Mouse (Mus musculus) neural tube, embryonic 13.5 days (tissue): ENCODE measurements at regions not wholly inside any gene's neighbourhood (a gene's known extent, or its start where the extent isn't known, plus 50 kb on each side); places are given as distances from the start of the nearest gene placed in this dataset.

Experiments used
- ATAC-seq: fragments of 200-750 bp; cut with Nextera tagmentation; 2 replicates; pipeline ENCODE4 v1.8.0; 2017; ENCODE audit warnings: low read depth, mild to moderate bottlenecking, moderate TSS enrichment, moderate library complexity
- H3K27ac ChIP-seq: fragments of 300-500 bp; sonication (generic); replicated peaks from 2 replicates; pipeline ENCODE4 v1.5.1; 2015; ENCODE audit warnings: moderate library complexity, mild to moderate bottlenecking, inconsistent platforms
- H3K27me3 ChIP-seq: fragments of 300-500 bp; sonication (generic); 2 replicates; pipeline ENCODE4 v1.6.1; 2015; ENCODE audit warnings: mild to moderate bottlenecking, inconsistent platforms
- H3K36me3 ChIP-seq: fragments of 300-500 bp; sonication (generic); 2 replicates; pipeline ENCODE4 v1.6.1; 2015; ENCODE audit warnings: mild to moderate bottlenecking, inconsistent platforms
- H3K4me1 ChIP-seq: fragments of 300-500 bp; sonication (generic); replicated peaks from 2 replicates; pipeline ENCODE4 v1.6.1; 2015; ENCODE audit warnings: inconsistent platforms
- H3K4me2 ChIP-seq: fragments of 300-500 bp; sonication (generic); 2 replicates; pipeline ENCODE4 v1.6.1; 2015; ENCODE audit warnings: inconsistent platforms, mild to moderate bottlenecking, moderate library complexity
- H3K4me3 ChIP-seq: fragments of 300-500 bp; sonication (generic); 2 replicates; pipeline ENCODE4 v1.5.1; 2015; ENCODE audit warnings: mild to moderate bottlenecking, inconsistent platforms
- H3K9ac ChIP-seq: fragments of 300-500 bp; sonication (generic); 2 replicates; pipeline ENCODE4 v1.6.1; 2015; ENCODE audit warnings: moderate library complexity, mild to moderate bottlenecking, inconsistent platforms
- H3K9me3 ChIP-seq: fragments of 300-500 bp; sonication (generic); 2 replicates; pipeline ENCODE4 v1.6.1; 2016; ENCODE audit warnings: inconsistent platforms
- WGBS: fragments of 180-500 bp; shearing (Covaris S2); methylation state at CpG from one replicate; pipeline ENCODE4 v1.1.7; 2015; 5-methylcytosine and 5-hydroxymethylcytosine counted together

GRCm38 (mm10) chr15:69483096-69483495, 2982.4 kb upstream of the Lrrc6 start:
- Histone ChIP-seq H3K4me2 (no peak overlapping the region), H3K27me3 (no peaks in the 10 kb centered on the region), H3K9ac (no peak overlapping the region), H3K36me3 (no peaks in the 10 kb centered on the region), H3K9me3 (no peaks in the 10 kb centered on the region), H3K27ac (no peak overlapping the region), H3K4me1 (no peaks in the 10 kb centered on the region; the same call in 1 of the 2 replicates), H3K4me3 (no peak overlapping the region)
- no peak for ATAC-seq
- WGBS, result 86% methylated on average over 2 of the region's 2 CpGs

GRCm38 (mm10) chr15:69481087-69481486, 2980.4 kb upstream of the Lrrc6 start:
- Histone ChIP-seq H3K4me3 (no peak overlapping the region), H3K9me3 (no peaks in the 10 kb centered on the region), H3K27me3 (no peaks in the 10 kb centered on the region), H3K4me2 (no peak overlapping the region), H3K9ac (no peak overlapping the region), H3K36me3 (no peaks in the 10 kb centered on the region), H3K27ac (no peak overlapping the region), H3K4me1 (no peaks in the 10 kb centered on the region; the same call in 1 of the 2 replicates)
- WGBS, result 65% methylated on average over 3 of the region's 3 CpGs
- no peak for ATAC-seq

- ATAC-seq, result no peak
- no peak overlapping the region for H3K27ac ChIP-seq
- no peak overlapping the region for H3K4me3 ChIP-seq
- WGBS, result 91% methylated on average over 3 of the region's 3 CpGs
- no peak overlapping the region for H3K4me2 ChIP-seq
- H3K27me3 ChIP-seq, result no peaks in the 10 kb centered on the region
- H3K4me1 ChIP-seq, result no peaks in the 10 kb centered on the region
- no peak overlapping the region for H3K9ac ChIP-seq
- no peaks in the 10 kb centered on the region for H3K36me3 ChIP-seq
- no peaks in the 10 kb centered on the region for H3K9me3 ChIP-seq
Observed at GRCm38 (mm10) chr15:69477050-69477449, 2976.3 kb upstream of the Lrrc6 start.

GRCm38 (mm10) chr15:69469566-69469965, 2968.9 kb upstream of the Lrrc6 start:
- ATAC-seq, result no peak
- Histone ChIP-seq H3K4me3 (no peak overlapping the region), H3K4me1 (no peaks in the 10 kb centered on the region)

GRCm38 (mm10) chr15:69460581-69461194, 2960.0 kb upstream of the Lrrc6 start:
- Histone ChIP-seq H3K27ac (no peak overlapping the region), H3K36me3 (no peaks in the 10 kb centered on the region), H3K4me3 (no peak overlapping the region), H3K4me2 (no peak overlapping the region), H3K27me3 (no peaks in the 10 kb centered on the region), H3K4me1 (no peaks in the 10 kb centered on the region), H3K9me3 (no peaks in the 10 kb centered on the region), H3K9ac (no peak overlapping the region)
- no peak for ATAC-seq
- WGBS, result 88% methylated on average over 2 of the region's 2 CpGs

More at GRCm38 (mm10) chr15:69469566-69469965, 2968.9 kb upstream of the Lrrc6 start:
- Histone ChIP-seq H3K27ac (no peak overlapping the region), H3K4me2 (no peak overlapping the region), H3K9me3 (no peaks in the 10 kb centered on the region), H3K9ac (no peak overlapping the region), H3K36me3 (no peaks in the 10 kb centered on the region), H3K27me3 (no peaks in the 10 kb centered on the region)
- 90% methylated on average over 1 of the region's 1 CpGs for WGBS

- no peak overlapping the region for H3K9ac ChIP-seq
- no peak overlapping the region for H3K4me3 ChIP-seq
- no peak overlapping the region for H3K4me2 ChIP-seq
- H3K36me3 ChIP-seq, result no peaks in the 10 kb centered on the region
- no peak overlapping the region for H3K27ac ChIP-seq
- no peaks in the 10 kb centered on the region for H3K27me3 ChIP-seq
- no peaks in the 10 kb centered on the region for H3K9me3 ChIP-seq
- H3K4me1 ChIP-seq, result no peaks in the 10 kb centered on the region
- WGBS, result 81% methylated on average over 4 of the region's 4 CpGs
- ATAC-seq, result no peak
Observed at GRCm38 (mm10) chr15:69457473-69457872, 2956.8 kb upstream of the Lrrc6 start.

GRCm38 (mm10) chr15:69456191-69456770, 2955.6 kb upstream of the Lrrc6 start:
- Histone ChIP-seq H3K9ac (no peak overlapping the region), H3K36me3 (no peaks in the 10 kb centered on the region), H3K4me3 (no peak overlapping the region), H3K9me3 (no peaks in the 10 kb centered on the region), H3K4me2 (no peak overlapping the region), H3K4me1 (no peaks in the 10 kb centered on the region), H3K27ac (no peak overlapping the region), H3K27me3 (no peaks in the 10 kb centered on the region)
- WGBS, result 77% methylated on average over 4 of the region's 4 CpGs
- no peak for ATAC-seq

GRCm38 (mm10) chr15:69441008-69441407, 2940.3 kb upstream of the Lrrc6 start:
- Histone ChIP-seq H3K36me3 (no peaks in the 10 kb centered on the region), H3K4me3 (no peak overlapping the region), H3K27ac (no peak overlapping the region), H3K4me2 (no peak overlapping the region), H3K4me1 (no peaks in the 10 kb centered on the region), H3K9ac (no peak overlapping the region), H3K27me3 (no peaks in the 10 kb centered on the region), H3K9me3 (no peaks in the 10 kb centered on the region)
- WGBS, result 85% methylated on average over 3 of the region's 3 CpGs
- no peak for ATAC-seq

- no peak overlapping the region for H3K27ac ChIP-seq
- no peaks in the 10 kb centered on the region for H3K4me1 ChIP-seq
- H3K27me3 ChIP-seq, result no peaks in the 10 kb centered on the region
- H3K4me3 ChIP-seq, result no peak overlapping the region
- ATAC-seq, result no peak
- WGBS, result 88% methylated on average over 1 of the region's 1 CpGs
- no peak overlapping the region for H3K9ac ChIP-seq
- no peaks in the 10 kb centered on the region for H3K36me3 ChIP-seq
- no peak overlapping the region for H3K4me2 ChIP-seq
- H3K9me3 ChIP-seq, result no peaks in the 10 kb centered on the region
Observed at GRCm38 (mm10) chr15:69413531-69414011, 2912.9 kb upstream of the Lrrc6 start.

GRCm38 (mm10) chr15:69389575-69389974, 2888.9 kb upstream of the Lrrc6 start:
- Histone ChIP-seq H3K9me3 (no peaks in the 10 kb centered on the region), H3K4me3 (no peak overlapping the region), H3K4me1 (no peaks in the 10 kb centered on the region), H3K27ac (no peak overlapping the region), H3K27me3 (no peaks in the 10 kb centered on the region), H3K9ac (no peak overlapping the region), H3K4me2 (no peak overlapping the region), H3K36me3 (no peaks in the 10 kb centered on the region)
- ATAC-seq, result no peak
- WGBS, result 82% methylated on average over 4 of the region's 4 CpGs

- Histone ChIP-seq H3K4me3 (no peak overlapping the region), H3K27me3 (no peaks in the 10 kb centered on the region), H3K9ac (no peak overlapping the region), H3K36me3 (no peaks in the 10 kb centered on the region), H3K9me3 (no peaks in the 10 kb centered on the region), H3K4me1 (no peaks in the 10 kb centered on the region), H3K4me2 (no peak overlapping the region), H3K27ac (no peak overlapping the region)
- no peak for ATAC-seq
Observed at GRCm38 (mm10) chr15:69387466-69387865, 2886.8 kb upstream of the Lrrc6 start.

GRCm38 (mm10) chr15:69365440-69365839, 2864.7 kb upstream of the Lrrc6 start:
- H3K27me3 ChIP-seq, result no peaks in the 10 kb centered on the region
- H3K36me3 ChIP-seq, result no peaks in the 10 kb centered on the region
- H3K4me1 ChIP-seq, result no peaks in the 10 kb centered on the region
- H3K27ac ChIP-seq, result no peak overlapping the region
- no peak overlapping the region for H3K9ac ChIP-seq
- H3K4me3 ChIP-seq, result no peak overlapping the region
- no peaks in the 10 kb centered on the region for H3K9me3 ChIP-seq
- H3K4me2 ChIP-seq, result no peak overlapping the region
- no peak for ATAC-seq
